Comparison of ENCODE assay signal across 8 mouse cellular contexts in the genomic region with DNA sequence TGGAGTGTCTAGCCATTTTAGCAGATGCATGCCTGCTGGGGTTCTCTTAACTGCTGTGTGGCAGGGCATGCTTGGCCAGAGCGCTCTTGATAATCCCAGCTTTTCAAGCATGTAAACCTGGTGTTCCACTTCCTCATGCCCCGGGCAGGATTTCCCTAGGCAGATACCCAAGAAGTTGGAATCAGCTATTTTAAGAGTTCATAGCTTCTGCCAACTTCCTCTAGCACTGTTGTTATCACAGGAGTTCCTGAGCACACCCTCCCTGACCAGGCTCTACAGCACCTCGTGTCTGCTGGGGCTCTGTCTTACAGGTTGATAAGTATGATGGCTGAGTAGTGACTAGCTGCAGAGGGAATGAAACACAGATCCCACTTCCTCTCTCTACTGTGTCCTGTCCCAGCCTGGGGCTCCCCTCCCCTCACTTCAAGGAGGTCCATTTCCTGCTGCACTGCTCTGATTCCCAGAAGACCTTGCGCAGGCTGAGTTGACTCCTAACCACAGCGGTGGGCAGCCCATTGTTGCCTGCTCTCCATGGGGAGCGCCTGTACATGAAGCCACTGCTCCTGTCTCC.
DNase-seq lines count a peak whose midpoint lies in the region; ATAC-seq lines count a peak whose summit lies in the region.

No protein-coding gene starts in this region.

- peak; percentile 87 for ATAC-seq in granulocyte monocyte progenitor cell, adult 5-6 weeks (replicated peaks; ENCODE audit: poor library complexity, severe bottlenecking)

- intact Hi-C loops in left cerebral cortex, postnatal 14 days (cut with DNase I), result no loop called here

- peak; percentile 27 to 45 for DNase-seq in CD8-positive naive resting alpha-beta T cell, adult 2 months (ENCODE audit: low read depth in 2 of 2, low spot score in 2 of 2)
- DNase-seq in kidney, adult 9 months, result peak; percentile 58
- peak; percentile 49 for DNase-seq in lung, postnatal 25 days (ENCODE audit: low spot score)
- no peak for DNase-seq in adrenal gland, postnatal 14 days
- DNase-seq in left cerebral cortex, adult 11 months (ENCODE audit: low spot score), result no peak
- no peak for DNase-seq in left cerebral cortex, adult 8-10 months (ENCODE audit: low spot score in 2 of 2)
- no peak for DNase-seq in left cerebral cortex, postnatal 14 days (ENCODE audit: low spot score in 2 of 2)

Comparison
In these comparisons a context has a peak if more than half of its experiments do, and no peak if none do; other contexts are left out.
1. DNase-seq: peak in CD8-positive naive resting alpha-beta T cell, adult 2 months (2 of 2), kidney, adult 9 months (single experiment) and lung, postnatal 25 days (single experiment); none in adrenal gland, postnatal 14 days (single experiment), left cerebral cortex, adult 11 months (single experiment), left cerebral cortex, adult 8-10 months (0 of 2) and left cerebral cortex, postnatal 14 days (0 of 2).